Mouse (Mus musculus) brain, embryonic 14.5 days (tissue): ENCODE results near the gene Armc8.

ENCODE experiments used
- CTCF ChIP-seq: fragments of 200-500 bp; IDR thresholded peaks from 2 replicates; pipeline ENCODE4 v1.5.1; 2012; ENCODE audit warnings: inconsistent platforms, mild to moderate bottlenecking, moderate library complexity, borderline replicate concordance; ENCODE audit not compliant: insufficient read depth, insufficient read length; ENCODE audit errors: extremely low read depth
- POLR2A ChIP-seq: fragments of 200-500 bp; IDR thresholded peaks from 2 replicates; pipeline ENCODE4 v1.6.1; 2012; ENCODE audit warnings: mild to moderate bottlenecking, inconsistent platforms, borderline replicate concordance; ENCODE audit not compliant: poor library complexity, insufficient read depth, insufficient read length, severe bottlenecking; ENCODE audit errors: extremely low read depth

DNA sequence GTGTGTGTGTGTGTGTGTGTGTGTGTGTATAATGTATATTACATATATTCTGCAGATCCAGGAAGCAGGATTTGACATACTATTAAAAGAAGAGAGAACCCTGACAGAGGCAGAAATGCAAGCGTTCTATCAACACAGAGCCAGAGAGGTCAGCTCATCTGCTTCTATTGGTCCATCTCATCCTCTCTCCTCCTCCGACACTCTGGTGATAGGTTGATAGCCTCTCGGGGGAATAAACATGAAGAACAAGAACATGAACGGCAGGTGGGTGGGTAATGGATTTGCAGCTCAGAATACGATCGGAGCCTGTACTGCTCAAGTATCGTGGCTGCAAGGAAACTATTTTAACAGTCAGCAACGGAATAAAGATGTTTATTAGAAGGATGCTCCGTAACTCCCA, 100.1 kb downstream of the Armc8 start:
- no peak for TF ChIP-seq CTCF
- no peak for TF ChIP-seq POLR2A
